Mouse (Mus musculus) midbrain, postnatal 0 days (tissue): Measurements from ENCODE around the gene Med14. TPM values are rescaled to one million over a fixed set of nuclear protein-coding genes. Genes with fewer than 3 reads are reported as not detected.

Source experiments
- ATAC-seq: fragments of 200-750 bp; cut with Nextera tagmentation; 2 replicates; pipeline ENCODE4 v1.8.0; 2017; ENCODE audit warnings: moderate number of reproducible peaks, mild to moderate bottlenecking, moderate TSS enrichment, moderate library complexity; ENCODE audit not compliant: low FRiP score
- DNase-seq: peaks from one replicate; pipeline ENCODE4 v3.0.0-alpha.2; 2015; ENCODE audit warnings: low spot score
- H3K27ac ChIP-seq: fragments of 300-500 bp; sonication (generic); 2 replicates; pipeline ENCODE4 v1.5.1; 2014; ENCODE audit warnings: low read depth, mild to moderate bottlenecking, low read length, mixed read lengths
- H3K27me3 ChIP-seq: fragments of 300-500 bp; sonication (generic); 2 replicates; pipeline ENCODE4 v1.6.1; 2014; ENCODE audit warnings: low read length, control low read depth, mixed read lengths; ENCODE audit not compliant: insufficient read depth
- H3K36me3 ChIP-seq: fragments of 300-500 bp; sonication (generic); 2 replicates; pipeline ENCODE4 v1.6.1; 2014; ENCODE audit warnings: low read length, control low read depth, mixed read lengths; ENCODE audit not compliant: insufficient read depth
- H3K4me1 ChIP-seq: fragments of 300-500 bp; sonication (generic); 2 replicates; pipeline ENCODE4 v1.6.1; 2014; ENCODE audit warnings: mild to moderate bottlenecking, control low read depth, antibody characterized with exemption, low read length, mixed read lengths; ENCODE audit not compliant: insufficient read depth
- H3K4me2 ChIP-seq: fragments of 300-500 bp; sonication (generic); 2 replicates; pipeline ENCODE4 v1.6.1; 2014; ENCODE audit warnings: low read depth, mild to moderate bottlenecking, low read length, mixed read lengths; ENCODE audit not compliant: poor library complexity, severe bottlenecking
- H3K4me3 ChIP-seq: fragments of 300-500 bp; sonication (generic); 2 replicates; pipeline ENCODE4 v1.5.1; 2014; ENCODE audit warnings: low read depth, mild to moderate bottlenecking, low read length, moderate library complexity
- H3K9ac ChIP-seq: fragments of 300-500 bp; sonication (generic); replicated peaks from 2 replicates; pipeline ENCODE4 v1.6.1; 2014; ENCODE audit warnings: mild to moderate bottlenecking, low read length, moderate library complexity, mixed read lengths; ENCODE audit not compliant: poor library complexity, severe bottlenecking
- H3K9me3 ChIP-seq: fragments of 300-500 bp; sonication (generic); 2 replicates; pipeline ENCODE4 v1.6.1; 2016; ENCODE audit warnings: low read length, control low read depth
- CTCF ChIP-seq: IDR thresholded peaks from 2 replicates; pipeline ENCODE4 v1.5.1; 2016; ENCODE audit warnings: antibody characterized with exemption, mild to moderate bottlenecking
- WGBS: fragments of 180-500 bp; shearing (Covaris S2); extraction: QIAGEN DNeasy Blood & Tissue Kit; methylation state at CpG from one replicate; pipeline ENCODE4 v1.1.7; 2014; 5-methylcytosine and 5-hydroxymethylcytosine counted together
- polyA plus RNA-seq: library from polyadenylated mRNA; unstranded; fragments of >200 nt; fragmentation: Nextera tagmentation; extraction: Ambion mirVana; gene quantifications from 2 replicates; pipeline ENCODE4 v1.2.1, GENCODE M21; 2015
- total RNA-seq: library from RNA; depleted of rRNA; stranded (reverse); fragments of >200 nt; gene quantifications from 2 replicates; pipeline ENCODE4 v1.2.3, GENCODE M21; 2014

The Med14 gene
- total and polyA plus RNA-seq, 2 experiments from 2014 or later = 9.1 to 24.9 TPM

GRCm38 (mm10) chrX:12713796-12714195, 48.1 kb downstream of the Med14 start:
- 94% methylated on average over 7 of the region's 7 CpGs for WGBS
- Histone ChIP-seq H3K27me3 (no peaks in the 10 kb centered on the region), H3K27ac (no peak overlapping the region), H3K36me3 (no peaks in the 10 kb centered on the region), H3K4me3 (no peak overlapping the region), H3K9me3 (no peaks in the 10 kb centered on the region), H3K9ac (no peak overlapping the region), H3K4me2 (no peak overlapping the region), H3K4me1 (no peaks in the 10 kb centered on the region)
- DNase-seq (no peak), ATAC-seq (no peak)
- TF ChIP-seq CTCF = no peak

- no peak overlapping the region for H3K27ac ChIP-seq
- H3K4me1 ChIP-seq = no peaks in the 10 kb centered on the region
- no peak for ATAC-seq
- no peaks in the 10 kb centered on the region for H3K9me3 ChIP-seq
- WGBS = 90% methylated on average over 8 of the region's 8 CpGs
- no peak overlapping the region for H3K4me3 ChIP-seq
- no peak for TF ChIP-seq CTCF
- H3K9ac ChIP-seq = no peak overlapping the region
- H3K36me3 ChIP-seq = no peaks in the 10 kb centered on the region
- DNase-seq = no peak
- H3K27me3 ChIP-seq = no peaks in the 10 kb centered on the region
- no peak overlapping the region for H3K4me2 ChIP-seq
Measured at GRCm38 (mm10) chrX:12686910-12687309, 75.0 kb downstream of the Med14 start.

DNA sequence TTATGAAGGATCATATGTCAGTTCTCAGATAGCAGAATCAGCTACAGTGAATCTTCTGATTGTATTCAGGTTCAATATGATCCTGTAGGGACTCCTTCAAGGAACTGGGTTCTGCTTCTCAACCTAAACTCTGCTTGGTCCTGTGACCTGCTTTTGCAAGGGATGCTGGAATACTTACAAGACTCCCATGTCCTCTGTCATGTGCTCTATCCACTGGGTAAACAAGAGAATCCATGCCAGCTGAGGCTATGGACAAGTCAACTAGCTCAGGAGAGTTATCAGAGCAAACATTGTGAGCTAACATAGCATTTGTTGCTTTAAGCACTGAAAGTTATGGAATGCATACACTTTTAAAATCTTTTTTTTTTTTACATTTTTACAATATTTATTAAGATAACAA, 75.8 kb downstream of the Med14 start:
- H3K4me2 ChIP-seq = no peak overlapping the region
- no peak overlapping the region for H3K27ac ChIP-seq
- no peak overlapping the region for H3K9ac ChIP-seq
- H3K36me3 ChIP-seq = no peaks in the 10 kb centered on the region
- no peaks in the 10 kb centered on the region for H3K27me3 ChIP-seq
- DNase-seq (no peak), ATAC-seq (no peak)
- no peak for TF ChIP-seq CTCF
- H3K4me3 ChIP-seq = no peak overlapping the region
- no peaks in the 10 kb centered on the region for H3K9me3 ChIP-seq
- H3K4me1 ChIP-seq = no peaks in the 10 kb centered on the region

- WGBS = 24% methylated on average over 6 of the region's 6 CpGs
- Histone ChIP-seq H3K9me3 (no peaks in the 10 kb centered on the region), H3K4me3 (no peak overlapping the region), H3K9ac (no peak overlapping the region), H3K27me3 (no peaks in the 10 kb centered on the region), H3K27ac (no peak overlapping the region), H3K4me1 (no peaks in the 10 kb centered on the region; the same call in 1 of the 2 replicates), H3K4me2 (no peak overlapping the region), H3K36me3 (peaks cover 4% of the 10 kb centered on the region; the same call in 1 of the 2 replicates)
- peak; percentile 84 for DNase-seq
- no peak for ATAC-seq
- TF ChIP-seq CTCF = peak; percentile 80
Measured at GRCm38 (mm10) chrX:12677396-12677795, 84.5 kb downstream of the Med14 start.

- no peaks in the 10 kb centered on the region for H3K27me3 ChIP-seq
- WGBS = 18% methylated on average over 36 of the region's 42 CpGs
- DNase-seq (peak; percentile 95), ATAC-seq (peak; percentile 99)
- H3K36me3 ChIP-seq = no peaks in the 10 kb centered on the region
- H3K9me3 ChIP-seq = no peaks in the 10 kb centered on the region
- peak within 1 kb of the TSS; percentile 73 for H3K27ac ChIP-seq
- peak within 1 kb of the TSS; percentile 71 for H3K9ac ChIP-seq
- no peak for TF ChIP-seq CTCF
- H3K4me1 ChIP-seq = no peaks in the 10 kb centered on the region; the same call in 1 of the 2 replicates
- H3K4me3 ChIP-seq = peak within 1 kb of the TSS; percentile 53
- peak within 1 kb of the TSS; percentile 49 for H3K4me2 ChIP-seq
Measured at GRCm38 (mm10) chrX:12673054-12673775, 88.7 kb downstream of the Med14 start, which contains the start of gene 1810030O07Rik. Gene 1810030O07Rik, minus strand, starts transcription at chrX:12673668.

GRCm38 (mm10) chrX:12653879-12654278, 108.0 kb downstream of the Med14 start:
- no peak for ATAC-seq
- WGBS = 43% methylated on average over 2 of the region's 2 CpGs
- Histone ChIP-seq H3K9me3 (no peaks in the 10 kb centered on the region), H3K27ac (no peak overlapping the region), H3K27me3 (no peaks in the 10 kb centered on the region), H3K4me1 (no peaks in the 10 kb centered on the region), H3K4me2 (no peak overlapping the region), H3K9ac (no peak overlapping the region), H3K36me3 (peaks cover 7% of the 10 kb centered on the region; the same call in 1 of the 2 replicates), H3K4me3 (no peak overlapping the region)
- no peak for DNase-seq
- no peak for TF ChIP-seq CTCF
